Mouse (Mus musculus) monocyte, adult 2 months (primary cell): ENCODE data around the gene Tmem200b.

Source experiments
- DNase-seq, 2 experiments: peaks; one replicate each; pipeline ENCODE4 v3.0.0; 2022; ENCODE audit warnings: low spot score in 2 of 2, low read depth in 1 of 2

Tmem200b gene

DNA sequence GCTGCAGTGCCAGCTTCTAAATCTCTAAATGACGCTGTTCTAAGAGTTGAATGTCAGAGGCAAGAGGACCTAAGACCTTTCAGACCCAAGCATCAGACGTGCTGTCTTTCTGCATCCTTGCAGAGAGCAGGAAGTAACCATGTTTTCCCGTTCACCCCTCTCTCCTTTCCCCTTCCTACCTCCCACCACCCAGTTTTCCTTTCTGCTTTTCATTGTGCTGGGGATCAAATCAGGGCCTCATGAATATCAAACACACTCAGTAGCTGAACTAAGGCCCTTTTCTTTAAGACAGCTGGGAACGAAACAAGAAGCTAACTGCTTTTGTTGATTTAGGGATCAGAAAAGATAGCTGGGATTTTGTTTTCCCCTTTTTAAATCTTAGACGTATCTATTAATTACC is 28.3 kb downstream of the Tmem200b start:
- DNase-seq: no peak

DNA sequence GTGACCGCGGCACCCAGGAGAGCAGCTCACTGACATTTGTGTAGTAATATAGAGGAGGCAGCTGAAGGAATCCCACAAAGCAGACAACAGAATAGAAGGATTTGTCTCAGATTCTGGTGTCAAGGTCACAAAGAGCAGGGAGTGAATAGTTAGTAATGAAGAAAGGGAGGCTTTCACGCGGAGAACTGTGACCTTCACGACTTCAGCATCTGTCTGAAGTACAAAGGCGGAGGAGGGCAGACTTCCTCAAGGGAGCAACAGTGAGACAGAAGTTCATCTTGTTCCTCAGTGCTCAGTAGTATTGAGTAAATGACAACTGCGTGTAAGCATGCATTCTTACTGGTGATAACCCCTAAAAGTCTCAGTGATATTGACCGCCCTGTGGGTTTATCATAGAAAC is 29.1 kb downstream of the Tmem200b start:
- DNase-seq: no peak

GRCm38 (mm10) chr4:131957161-131957560 is 35.6 kb downstream of the Tmem200b start:
- no peak for DNase-seq

GRCm38 (mm10) chr4:131968873-131969272 is 47.3 kb downstream of the Tmem200b start:
- DNase-seq: no peak

DNA sequence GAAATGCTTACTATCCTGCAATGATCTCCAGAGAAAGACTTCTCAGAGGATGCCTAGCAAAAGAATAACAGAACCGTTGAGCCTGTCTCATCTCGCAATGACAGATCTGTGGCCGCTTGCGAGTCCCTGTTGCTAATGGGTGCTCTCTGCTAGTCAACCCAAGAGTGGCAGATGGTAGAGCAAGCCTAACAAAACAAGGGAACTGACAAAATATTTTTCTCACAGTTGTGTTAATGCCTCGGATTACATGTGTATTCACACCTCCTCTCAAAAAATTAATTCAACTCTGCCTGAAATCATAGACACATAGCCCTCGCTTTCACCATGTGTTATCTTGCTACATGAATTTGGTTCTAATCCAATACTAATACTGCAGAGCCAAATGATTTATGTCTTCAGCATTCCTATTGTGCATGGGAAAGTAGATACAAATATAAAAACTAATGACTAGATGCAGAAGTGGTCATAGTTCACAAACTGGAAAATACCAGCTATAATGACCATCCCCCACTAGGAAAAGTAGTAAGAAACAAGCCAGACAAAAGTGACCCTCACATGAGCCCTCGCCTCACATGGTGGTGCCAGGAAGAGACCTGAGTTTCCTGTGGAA is 48.8 kb downstream of the Tmem200b start:
- no peak for DNase-seq
